Mouse (Mus musculus) G1E (cell line): ENCODE results near the gene Moap1.

Experiments
- CTCF ChIP-seq: IDR thresholded peaks from 2 replicates; pipeline ENCODE4 v1.5.1; 2012; ENCODE audit warnings: low read depth, low read length, inconsistent platforms, mixed read lengths
- POLR2AphosphoS5 ChIP-seq: IDR thresholded peaks from 2 replicates; pipeline ENCODE4 v1.6.1; 2012; ENCODE audit warnings: low read depth, low read length, inconsistent platforms; ENCODE audit not compliant: insufficient replicate concordance
- TAL1 ChIP-seq: conservative IDR thresholded peaks from 2 replicates; pipeline ENCODE4 v1.6.1; 2012; ENCODE audit warnings: low read depth, low read length, inconsistent platforms, mixed read lengths

DNA sequence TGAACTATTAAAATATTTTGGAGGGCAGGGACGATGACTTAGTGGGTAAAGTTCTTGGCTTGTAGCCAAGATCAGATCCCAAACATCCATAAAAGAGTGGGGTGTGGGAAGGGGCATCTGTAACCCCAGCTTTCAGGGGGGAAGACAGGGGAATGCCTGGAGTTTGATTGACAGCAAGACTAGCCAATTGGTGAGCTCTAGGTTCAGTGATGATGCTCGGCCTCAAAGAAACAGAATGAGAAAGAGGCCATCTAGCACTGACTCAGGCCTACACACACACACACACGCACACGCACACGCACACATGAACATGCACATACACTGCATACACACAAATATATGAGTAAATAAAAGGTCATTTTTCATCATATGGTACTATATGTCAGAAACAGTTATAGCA is 33.6 kb downstream of the Moap1 start:
- TF ChIP-seq CTCF = no peak
- no peak for TF ChIP-seq TAL1
- no peak for TF ChIP-seq POLR2AphosphoS5
